Mouse (Mus musculus) E14TG2a.4 (cell line): ENCODE data around the gene Coro7.
A peak's percentile ranks its signal among the peaks of the same experiment; 100 is the strongest.
"Not testable (repeated sequence)": the region's sequence is repeated elsewhere in the genome, so short reads cannot be mapped to it uniquely, and the experiment has no call there.

ENCODE experiments used
- H3K27me3 ChIP-seq: 2 replicates; pipeline ENCODE4 v1.6.1; 2014; ENCODE audit warnings: low read length, control low read depth; ENCODE audit not compliant: insufficient read depth
- H3K36me3 ChIP-seq: 2 replicates; pipeline ENCODE4 v1.6.1; 2014; ENCODE audit warnings: low read length, control low read depth; ENCODE audit not compliant: insufficient read depth
- H3K4me1 ChIP-seq: replicated peaks from 2 replicates; pipeline ENCODE4 v1.6.1; 2014; ENCODE audit warnings: low read depth, low read length, control low read depth
- H3K4me3 ChIP-seq: replicated peaks from 2 replicates; pipeline ENCODE4 v1.5.1; 2014; ENCODE audit warnings: mild to moderate bottlenecking, low read length
- H3K9me3 ChIP-seq: 2 replicates; pipeline ENCODE4 v1.6.1; 2014; ENCODE audit warnings: low read length, control low read depth
- CTCF ChIP-seq: conservative IDR thresholded peaks from 2 replicates; pipeline ENCODE4 v1.5.1; 2014; ENCODE audit warnings: low read length
- NANOG ChIP-seq: IDR thresholded peaks from 2 replicates; pipeline ENCODE4 v1.6.1; 2014; ENCODE audit warnings: borderline replicate concordance, low read length, mixed read lengths
- POU5F1 ChIP-seq: IDR thresholded peaks from 2 replicates; pipeline ENCODE4 v1.6.1; 2014; ENCODE audit warnings: low read length, borderline replicate concordance

Gene Coro7

DNA sequence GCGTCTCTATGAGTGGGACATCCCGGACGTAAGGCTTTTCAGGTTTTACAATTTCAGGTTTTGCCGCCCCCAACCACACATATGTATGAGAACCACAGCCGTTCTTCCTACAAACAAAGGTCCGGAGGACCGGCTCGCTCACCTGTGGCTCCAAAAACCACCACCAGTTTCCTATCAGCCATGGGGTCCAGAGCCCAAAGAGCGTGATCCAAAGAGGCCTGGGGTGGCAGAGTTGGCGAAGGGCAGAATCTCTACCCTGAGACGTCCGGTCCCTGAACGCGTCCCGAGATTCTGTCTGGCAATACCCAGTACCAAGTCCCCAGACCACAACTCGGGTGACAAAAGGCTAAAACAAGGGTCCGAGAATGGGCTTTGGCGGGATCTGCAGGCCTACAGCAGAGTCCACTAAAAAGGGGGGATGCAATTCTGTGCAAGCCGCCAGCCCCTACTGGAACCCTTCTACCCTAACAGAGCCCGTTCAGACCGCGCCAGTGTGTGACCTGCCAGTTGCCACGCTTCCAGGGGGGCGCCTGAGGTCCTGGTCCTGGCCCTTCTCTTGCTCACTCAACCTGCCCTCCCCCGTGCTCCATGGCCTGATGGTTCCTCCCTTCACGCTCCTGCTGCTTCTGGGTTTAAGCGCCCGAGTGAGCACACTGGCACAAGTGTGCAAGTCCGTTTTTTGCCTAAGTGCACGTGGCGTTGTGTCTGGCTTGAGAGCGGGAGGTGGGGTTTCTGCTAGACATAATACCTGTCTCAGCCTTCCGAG lies 39.4 kb upstream of the Coro7 start, which contains the start of gene Nmral1:
Gene Nmral1 (minus strand): TSS at position 604 of the 766 bp plus-strand sequence.
- Histone ChIP-seq H3K9me3 (no peaks in the 10 kb centered on the region), H3K27me3 (peaks cover 10% of the 10 kb centered on the region; the same call in 1 of the 2 replicates), H3K4me1 (peaks cover 16% of the 10 kb centered on the region), H3K4me3 (peak within 1 kb of the TSS; percentile 85), H3K36me3 (peaks cover 30% of the 10 kb centered on the region)
- TF ChIP-seq NANOG, result no peak
- TF ChIP-seq CTCF, result no peak
- TF ChIP-seq POU5F1, result no peak

DNA sequence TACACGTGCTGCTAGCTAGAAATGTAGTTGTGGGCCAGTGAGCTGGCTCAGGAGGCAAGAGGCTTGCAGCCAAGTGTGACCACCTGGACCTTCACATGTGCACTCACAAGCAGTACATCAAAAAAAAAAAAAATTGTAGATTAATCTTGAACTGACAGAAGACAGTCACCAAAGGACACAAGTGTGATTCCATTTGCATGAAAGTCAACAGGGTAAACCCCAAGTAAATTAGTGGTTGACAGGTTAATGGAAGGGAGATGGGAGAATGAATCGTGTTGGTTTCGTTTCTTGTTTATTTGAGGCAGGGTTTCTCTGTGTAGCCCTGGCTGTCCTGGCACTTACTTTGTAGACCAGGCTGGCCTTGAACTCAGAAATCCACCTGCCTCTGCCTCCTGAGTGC lies 38.3 kb upstream of the Coro7 start:
- Histone ChIP-seq H3K4me1 (peaks cover 16% of the 10 kb centered on the region), H3K4me3 (peak overlapping the region; percentile 85), H3K9me3 (no peaks in the 10 kb centered on the region), H3K27me3 (peaks cover 1% of the 10 kb centered on the region; the same call in 1 of the 2 replicates), H3K36me3 (peaks cover 41% of the 10 kb centered on the region)
- TF ChIP-seq NANOG (no peak), CTCF (no peak), POU5F1 (no peak)

DNA sequence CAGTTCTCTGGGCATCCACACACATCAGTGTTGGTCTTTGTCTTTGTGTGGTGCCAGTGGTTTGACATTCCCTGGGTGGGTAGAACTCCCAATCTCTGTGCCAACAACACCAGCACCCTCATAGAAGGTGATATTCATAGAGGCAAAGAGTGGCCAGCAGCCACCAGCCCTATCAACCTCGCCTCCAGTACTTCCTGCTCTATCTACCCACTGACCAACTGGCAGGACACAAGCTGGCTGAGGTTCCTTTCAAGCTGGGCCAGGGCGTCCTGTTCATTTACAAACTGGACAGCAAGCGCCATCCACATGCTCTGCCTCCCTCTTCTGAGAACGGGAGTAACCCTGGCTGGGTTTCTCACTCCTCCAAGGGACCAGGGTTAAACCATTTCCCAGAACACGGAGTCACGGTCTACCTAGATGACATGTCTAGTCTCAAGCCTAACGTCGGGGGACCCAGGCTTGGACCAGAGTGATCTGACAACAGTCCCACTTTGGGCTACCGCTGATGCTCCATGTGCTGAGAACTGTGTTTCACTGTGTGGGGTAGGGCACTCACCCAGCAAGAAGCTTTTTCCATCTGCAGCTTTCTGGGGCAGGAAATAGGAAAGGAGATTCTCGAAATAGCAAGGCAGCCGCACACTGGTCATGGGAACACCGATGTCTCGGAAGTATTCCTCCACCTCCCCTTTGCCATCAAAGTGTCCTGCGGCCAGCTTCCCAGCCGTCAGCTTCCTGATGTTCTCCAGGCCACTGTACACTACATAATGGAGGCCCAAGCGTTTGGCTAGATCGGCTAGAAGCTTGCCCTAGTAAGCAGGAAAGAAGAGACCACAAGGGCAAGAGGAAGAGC lies 34.5 kb upstream of the Coro7 start:
- Histone ChIP-seq H3K9me3 (no peaks in the 10 kb centered on the region), H3K36me3 (peaks cover 79% of the 10 kb centered on the region), H3K27me3 (no peaks in the 10 kb centered on the region), H3K4me1 (peaks cover 25% of the 10 kb centered on the region), H3K4me3 (no peak overlapping the region)
- no peak for TF ChIP-seq POU5F1
- no peak for TF ChIP-seq CTCF
- TF ChIP-seq NANOG, result no peak

DNA sequence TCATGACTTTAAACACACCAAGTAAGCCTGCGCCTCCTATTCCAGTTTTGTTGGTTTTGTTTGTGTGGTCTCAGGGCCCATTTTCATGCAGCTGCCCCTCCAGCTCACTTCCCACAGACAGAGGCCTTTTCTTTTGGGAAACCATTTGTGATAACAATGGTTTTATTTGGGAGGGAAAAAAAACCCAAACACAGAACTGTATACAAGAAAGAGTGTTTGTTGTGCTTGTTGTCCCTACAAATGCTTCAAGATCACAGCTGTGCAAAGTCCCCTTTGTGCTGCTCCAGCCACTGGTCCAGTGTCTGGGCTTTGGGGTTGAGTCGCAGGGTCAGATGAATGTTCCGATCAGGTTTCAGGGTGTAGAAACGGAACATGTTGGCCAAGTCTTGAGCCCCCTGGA lies 31.6 kb upstream of the Coro7 start:
- Histone ChIP-seq H3K27me3 (no peaks in the 10 kb centered on the region), H3K9me3 (no peaks in the 10 kb centered on the region), H3K36me3 (peaks cover 100% of the 10 kb centered on the region), H3K4me3 (no peak overlapping the region), H3K4me1 (peaks cover 25% of the 10 kb centered on the region)
- no peak for TF ChIP-seq NANOG
- TF ChIP-seq POU5F1, result no peak
- no peak for TF ChIP-seq CTCF

DNA sequence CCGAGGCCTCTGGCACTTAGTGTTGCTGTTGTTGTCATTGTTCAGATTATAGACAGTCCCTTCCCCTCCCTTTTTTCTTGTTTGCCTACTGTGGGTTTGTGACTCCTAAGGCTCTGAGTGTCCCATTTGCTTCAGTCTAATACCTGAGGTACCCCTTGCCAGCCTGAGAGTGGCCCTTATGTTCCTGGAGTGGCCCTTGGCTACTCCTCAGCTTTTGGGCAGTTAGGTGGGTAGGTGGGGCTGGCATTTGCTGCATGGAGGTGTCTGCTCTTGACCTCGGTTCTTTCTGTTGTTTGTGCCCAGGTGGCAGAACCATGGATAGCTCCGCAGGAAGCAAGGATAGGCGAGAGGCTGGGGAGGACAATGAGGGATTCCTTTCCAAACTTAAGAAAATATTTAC lies 26.0 kb upstream of the Coro7 start:
- Histone ChIP-seq H3K4me1 (peaks cover 45% of the 10 kb centered on the region), H3K4me3 (no peak overlapping the region), H3K27me3 (no peaks in the 10 kb centered on the region), H3K36me3 (peaks cover 100% of the 10 kb centered on the region), H3K9me3 (no peaks in the 10 kb centered on the region)
- no peak for TF ChIP-seq NANOG
- TF ChIP-seq POU5F1, result no peak
- no peak for TF ChIP-seq CTCF

DNA sequence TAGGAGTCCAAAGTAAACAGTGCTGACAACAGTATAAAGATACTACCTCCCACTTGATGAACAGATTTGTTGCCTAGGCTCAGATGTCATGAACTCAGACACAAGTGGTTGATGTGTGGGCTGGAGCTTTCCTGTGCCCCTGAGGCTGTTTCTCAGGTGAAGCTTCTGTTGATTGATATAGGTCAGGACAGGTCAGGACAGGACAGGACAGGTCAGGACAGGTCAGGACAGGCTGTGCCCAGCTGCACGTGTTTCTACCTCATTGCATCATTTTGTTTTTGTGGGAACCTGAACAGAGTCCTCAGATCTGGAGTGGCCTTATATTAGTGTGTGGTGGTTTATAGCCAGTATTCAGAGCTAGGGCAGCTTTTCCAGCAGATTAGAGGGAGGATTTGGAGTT lies 23.1 kb upstream of the Coro7 start:
- H3K4me1 ChIP-seq, result peaks cover 56% of the 10 kb centered on the region
- no peak overlapping the region for H3K4me3 ChIP-seq
- peaks cover 100% of the 10 kb centered on the region for H3K36me3 ChIP-seq
- no peak for TF ChIP-seq CTCF
- no peak for TF ChIP-seq NANOG
- TF ChIP-seq POU5F1, result no peak
- H3K27me3 ChIP-seq, result no peaks in the 10 kb centered on the region
- no peaks in the 10 kb centered on the region for H3K9me3 ChIP-seq

DNA sequence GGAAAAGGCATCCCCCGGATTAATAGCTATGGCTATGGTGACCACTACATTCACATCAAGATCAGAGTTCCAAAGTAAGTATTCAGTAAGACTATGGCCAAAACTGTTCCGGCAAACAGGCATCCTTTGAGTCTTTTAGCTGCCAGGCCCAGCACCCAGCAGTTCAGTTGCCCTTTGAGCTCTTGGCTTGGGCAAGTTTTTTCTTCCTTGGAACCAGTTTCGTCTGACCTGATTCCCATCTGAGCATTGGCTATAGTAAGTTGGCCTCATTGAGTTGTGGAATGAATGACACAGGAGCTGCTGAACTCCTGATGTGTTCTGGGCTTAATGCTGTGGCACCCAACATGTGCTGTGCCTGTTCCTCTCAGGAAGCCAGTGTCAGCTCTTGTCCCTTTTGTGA lies 21.6 kb upstream of the Coro7 start:
- H3K27me3 ChIP-seq, result no peaks in the 10 kb centered on the region
- peaks cover 100% of the 10 kb centered on the region for H3K36me3 ChIP-seq
- no peaks in the 10 kb centered on the region for H3K9me3 ChIP-seq
- no peak for TF ChIP-seq POU5F1
- no peak for TF ChIP-seq NANOG
- TF ChIP-seq CTCF, result no peak
- H3K4me3 ChIP-seq, result no peak overlapping the region
- peaks cover 53% of the 10 kb centered on the region for H3K4me1 ChIP-seq

DNA sequence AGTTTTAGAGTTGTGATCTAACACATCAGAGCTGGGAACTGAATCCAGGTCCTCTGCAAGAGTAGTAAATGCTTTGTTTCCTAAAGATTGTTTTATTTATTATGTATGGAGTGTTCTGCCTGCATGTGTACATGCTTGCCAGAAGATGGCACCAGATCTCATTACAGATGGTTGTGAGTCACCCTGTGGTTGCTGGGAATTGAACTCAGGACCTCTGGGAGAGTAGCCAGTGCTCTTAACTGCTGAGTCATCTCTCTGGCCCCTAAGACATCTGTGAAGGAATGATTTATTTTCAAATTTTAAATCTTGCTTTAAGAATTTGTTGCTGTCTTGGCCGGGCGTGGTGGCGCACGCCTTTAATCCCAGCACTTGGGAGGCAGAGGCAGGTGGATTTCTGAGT lies 9.8 kb upstream of the Coro7 start:
- H3K9me3 ChIP-seq, H3K27me3 ChIP-seq, H3K4me3 ChIP-seq: not testable (repeated sequence)
- Histone ChIP-seq H3K36me3 (peaks cover 87% of the 10 kb centered on the region), H3K4me1 (peaks cover 20% of the 10 kb centered on the region)
- TF ChIP-seq CTCF, result peak; percentile 25

DNA sequence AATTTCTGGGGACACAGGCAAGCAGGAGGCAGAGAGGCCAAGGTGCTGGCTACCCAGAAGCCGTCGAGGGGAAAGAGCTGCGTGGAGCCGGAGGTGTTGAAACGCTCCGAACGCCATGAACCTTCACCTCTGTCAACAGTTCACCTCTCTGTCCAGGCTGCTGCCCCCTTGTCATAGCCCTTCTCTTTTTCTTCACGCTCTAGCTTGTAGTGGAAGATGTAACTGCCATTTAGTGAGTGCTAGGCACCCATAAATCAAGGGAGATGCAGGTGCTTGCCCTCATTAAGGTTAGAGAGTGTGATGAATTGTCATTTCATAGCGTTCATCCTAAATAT lies 4.8 kb upstream of the Coro7 start:
- Histone ChIP-seq H3K9me3 (no peaks in the 10 kb centered on the region), H3K4me1 (peaks cover 34% of the 10 kb centered on the region), H3K27me3 (no peaks in the 10 kb centered on the region), H3K4me3 (peak overlapping the region; percentile 100), H3K36me3 (peaks cover 37% of the 10 kb centered on the region)
- TF ChIP-seq POU5F1 (no peak), NANOG (no peak), CTCF (no peak)
